Comparison of ENCODE assay signal across 19 mouse cellular contexts in genomic region chrX:158920217-158920616, GRCm38 (mm10).
DNase-seq lines count a peak whose midpoint lies in the region; ATAC-seq and TF ChIP-seq lines count a peak whose summit lies in the region.
"Had no signal": no experiment of that assay in that cellular context is flagged by ENCODE, and none has a peak within 500 bp of the region (broad histone marks: within the 10 kb centered on the region; RNA-seq: fewer than 3 reads in every experiment).

No protein-coding gene starts in this region.

- no peak for ATAC-seq in midbrain, embryonic 14.5 days (ENCODE audit: low FRiP score, low TSS enrichment)
- ATAC-seq in intestine, postnatal 0 days = no peak
- no peak for ATAC-seq in forebrain, embryonic 14.5 days
- ATAC-seq: hindbrain, embryonic 16.5 days had no signal

- DNase-seq in frontal cortex, adult 2 months (ENCODE audit: extremely low spot score in 1 of 2, low spot score in 1 of 2) = peak; percentile 42 to 51
- no peak for DNase-seq in frontal cortex, postnatal 14 days (ENCODE audit: low spot score in 2 of 2)
- peak; percentile 1 for DNase-seq in midbrain, embryonic 14.5 days
- DNase-seq in midbrain, embryonic 10.5 days (ENCODE audit: low spot score) = no peak
- peak; percentile 76 for DNase-seq in cerebellum, adult 9-10 months
- DNase-seq in telencephalon, adult 2 months (ENCODE audit: low read depth, low spot score) = peak; percentile 69
- no peak for DNase-seq in forebrain, embryonic 14.5 days (ENCODE audit: low spot score)
- DNase-seq: adrenal gland, postnatal 10 days; embryo, embryonic 11 days; heart, adult 11 months; heart, postnatal 4 days; kidney, adult 11 months; kidney, postnatal 10 days; liver; lung, adult 18-20 months; thymus, postnatal 4 days had no signal

- no peak for TF ChIP-seq CTCF in intestine, postnatal 0 days (IDR thresholded peaks at IDR 0.05; ENCODE audit: low read depth)

- H3K27ac ChIP-seq in midbrain, embryonic 14.5 days (replicated peaks; ENCODE audit: low read depth, low read length) = no peak overlapping the region
- no peak overlapping the region for H3K27ac ChIP-seq in midbrain, embryonic 10.5 days (replicated peaks)
- H3K27ac ChIP-seq in intestine, postnatal 0 days (ENCODE audit: low read depth, low read length) = no peak overlapping the region
- H3K27ac ChIP-seq in forebrain, embryonic 14.5 days (ENCODE audit: low read depth, low read length) = no peak overlapping the region
- H3K27ac ChIP-seq: neural tube, embryonic 12.5 days had no signal

- no peak overlapping the region for H3K9ac ChIP-seq in midbrain, embryonic 14.5 days (replicated peaks; ENCODE audit: low read length)
- H3K9ac ChIP-seq in intestine, postnatal 0 days (ENCODE audit: low read depth, low read length) = no peak overlapping the region
- no peak overlapping the region for H3K9ac ChIP-seq in forebrain, embryonic 14.5 days (ENCODE audit: low read length)
- H3K9ac ChIP-seq: neural tube, embryonic 12.5 days had no signal

- no peaks in the 10 kb centered on the region for H3K36me3 ChIP-seq in midbrain, embryonic 14.5 days (ENCODE audit: control insufficient read depth, insufficient read depth, low read length)
- no peaks in the 10 kb centered on the region for H3K36me3 ChIP-seq in midbrain, embryonic 10.5 days
- no peaks in the 10 kb centered on the region for H3K36me3 ChIP-seq in intestine, postnatal 0 days (ENCODE audit: control insufficient read depth, insufficient read depth)
- no peaks in the 10 kb centered on the region for H3K36me3 ChIP-seq in forebrain, embryonic 14.5 days (ENCODE audit: control insufficient read depth, insufficient read depth, low read length)
- H3K36me3 ChIP-seq: neural tube, embryonic 12.5 days had no signal

- H3K4me2 ChIP-seq in midbrain, embryonic 14.5 days (ENCODE audit: low read length) = no peak overlapping the region
- no peak overlapping the region for H3K4me2 ChIP-seq in intestine, postnatal 0 days (replicated peaks; ENCODE audit: low read depth)
- no peak overlapping the region for H3K4me2 ChIP-seq in forebrain, embryonic 14.5 days (ENCODE audit: low read length)
- H3K4me2 ChIP-seq: neural tube, embryonic 12.5 days had no signal

- H3K27me3 ChIP-seq in midbrain, embryonic 14.5 days (ENCODE audit: control insufficient read depth, insufficient read depth, low read length) = no peaks in the 10 kb centered on the region
- H3K27me3 ChIP-seq in midbrain, embryonic 10.5 days (ENCODE audit: low read depth, poor library complexity, severe bottlenecking) = peaks cover 63% of the 10 kb centered on the region
- 0 out of 2 replicates have a peak, but pooled peaks cover 13% of the 10 kb centered on the region for H3K27me3 ChIP-seq in intestine, postnatal 0 days (replicated peaks; ENCODE audit: control insufficient read depth, insufficient read depth, low read length)
- no peaks in the 10 kb centered on the region for H3K27me3 ChIP-seq in forebrain, embryonic 14.5 days (replicated peaks; ENCODE audit: control insufficient read depth, insufficient read depth, low read length)
- H3K27me3 ChIP-seq: neural tube, embryonic 12.5 days had no signal

- H3K4me3 ChIP-seq in midbrain, embryonic 14.5 days (replicated peaks; ENCODE audit: low read depth, low read length) = no peak overlapping the region
- no peak overlapping the region for H3K4me3 ChIP-seq in midbrain, embryonic 10.5 days
- no peak overlapping the region for H3K4me3 ChIP-seq in intestine, postnatal 0 days (ENCODE audit: low read depth, low read length)
- H3K4me3 ChIP-seq in forebrain, embryonic 14.5 days (ENCODE audit: low read depth, low read length) = no peak overlapping the region
- H3K4me3 ChIP-seq: neural tube, embryonic 12.5 days had no signal

- 37% methylated on average over 3 of the region's 3 CpGs for WGBS in midbrain, embryonic 14.5 days
- WGBS in midbrain, embryonic 10.5 days = 51% methylated on average over 3 of the region's 3 CpGs
- 58% methylated on average over 3 of the region's 3 CpGs for WGBS in intestine, postnatal 0 days
- WGBS in forebrain, embryonic 14.5 days = 51% methylated on average over 3 of the region's 3 CpGs

- H3K9me3 ChIP-seq in midbrain, embryonic 14.5 days (ENCODE audit: control insufficient read depth, low read length) = no peaks in the 10 kb centered on the region
- H3K9me3 ChIP-seq in midbrain, embryonic 10.5 days (replicated peaks) = no peaks in the 10 kb centered on the region
- no peaks in the 10 kb centered on the region for H3K9me3 ChIP-seq in intestine, postnatal 0 days (ENCODE audit: control insufficient read depth)
- no peaks in the 10 kb centered on the region for H3K9me3 ChIP-seq in forebrain, embryonic 14.5 days (replicated peaks; ENCODE audit: control insufficient read depth, low read length)
- H3K9me3 ChIP-seq: neural tube, embryonic 12.5 days had no signal

- H3K4me1 ChIP-seq in midbrain, embryonic 14.5 days (ENCODE audit: control insufficient read depth, insufficient read depth, low read length) = no peaks in the 10 kb centered on the region; the same call in 1 of the 2 replicates
- peaks cover 19% of the 10 kb centered on the region for H3K4me1 ChIP-seq in midbrain, embryonic 10.5 days
- H3K4me1 ChIP-seq in intestine, postnatal 0 days (replicated peaks; ENCODE audit: control insufficient read depth, insufficient read depth, low read length) = no peaks in the 10 kb centered on the region
- no peaks in the 10 kb centered on the region for H3K4me1 ChIP-seq in forebrain, embryonic 14.5 days (ENCODE audit: control insufficient read depth, insufficient read depth, low read length)
- H3K4me1 ChIP-seq: neural tube, embryonic 12.5 days had no signal

Comparison
In these comparisons a context has a peak if more than half of its experiments do, and no peak if none do; other contexts are left out.
1. DNase-seq: peak in frontal cortex, adult 2 months (2 of 2), midbrain, embryonic 14.5 days (single experiment), cerebellum, adult 9-10 months (single experiment) and telencephalon, adult 2 months (single experiment); none in frontal cortex, postnatal 14 days (0 of 2), midbrain, embryonic 10.5 days (single experiment) and forebrain, embryonic 14.5 days (single experiment).